Mouse (Mus musculus) intestine, embryonic 14.5 days (tissue): ENCODE data around the gene Wrap53. TPM values are rescaled to one million over a fixed set of nuclear protein-coding genes. Genes with fewer than 3 reads are reported as not detected.
"Not testable (repeated sequence)": the region's sequence is repeated elsewhere in the genome, so short reads cannot be mapped to it uniquely, and the experiment has no call there.

Source experiments
- ATAC-seq: fragments of 200-750 bp; cut with Nextera tagmentation; replicated peaks from 2 replicates; pipeline ENCODE4 v1.8.0; 2017; ENCODE audit warnings: low read depth, moderate number of reproducible peaks, moderate TSS enrichment, moderate library complexity; ENCODE audit not compliant: low FRiP score, low TSS enrichment
- DNase-seq: peaks from one replicate; pipeline ENCODE4 v3.0.0-alpha.2; 2018; ENCODE audit warnings: low spot score
- H3K27ac ChIP-seq: fragments of 300-500 bp; sonication (generic); 2 replicates; pipeline ENCODE4 v1.5.1; 2014; ENCODE audit warnings: low read depth, mild to moderate bottlenecking, control low read depth
- H3K27me3 ChIP-seq: fragments of 300-500 bp; sonication (generic); replicated peaks from 2 replicates; pipeline ENCODE4 v1.6.1; 2014; ENCODE audit warnings: low read length, control low read depth; ENCODE audit not compliant: control insufficient read depth, insufficient read depth
- H3K36me3 ChIP-seq: fragments of 300-500 bp; sonication (generic); 2 replicates; pipeline ENCODE4 v1.6.1; 2014; ENCODE audit warnings: low read length, control low read depth; ENCODE audit not compliant: control insufficient read depth, insufficient read depth
- H3K4me1 ChIP-seq: fragments of 300-500 bp; sonication (generic); replicated peaks from 2 replicates; pipeline ENCODE4 v1.6.1; 2014; ENCODE audit warnings: low read length, control low read depth, mixed read lengths; ENCODE audit not compliant: control insufficient read depth, insufficient read depth
- H3K4me2 ChIP-seq: fragments of 300-500 bp; sonication (generic); 2 replicates; pipeline ENCODE4 v1.6.1; 2014; ENCODE audit warnings: low read length
- H3K4me3 ChIP-seq: fragments of 300-500 bp; sonication (generic); 2 replicates; pipeline ENCODE4 v1.5.1; 2014; ENCODE audit warnings: low read depth, low read length, control low read depth, mixed read lengths
- H3K9ac ChIP-seq: fragments of 300-500 bp; sonication (generic); 2 replicates; pipeline ENCODE4 v1.6.1; 2014; ENCODE audit warnings: mild to moderate bottlenecking, low read length
- H3K9me3 ChIP-seq: fragments of 300-500 bp; sonication (generic); 2 replicates; pipeline ENCODE4 v1.6.1; 2016; ENCODE audit warnings: low read length, control low read depth; ENCODE audit not compliant: control insufficient read depth
- WGBS: fragments of 180-500 bp; shearing (Covaris S2); extraction: QIAGEN DNeasy Blood & Tissue Kit; methylation state at CpG from one replicate; pipeline ENCODE4 v1.1.7; 2014; 5-methylcytosine and 5-hydroxymethylcytosine counted together
- polyA plus RNA-seq: library from polyadenylated mRNA; unstranded; fragments of >200 nt; fragmentation: Nextera tagmentation; extraction: Ambion mirVana; gene quantifications from 2 replicates; pipeline ENCODE4 v1.2.1, GENCODE M21; 2014

Wrap53 gene
- polyA plus RNA-seq = 26.8 and 31.8 TPM in 2 replicates

GRCm38 (mm10) chr11:69580091-69580514, at the start of gene Wrap53, which contains the start of gene Trp53:
Gene Wrap53, minus strand, starts transcription at chr11:69580255.
Gene Trp53, plus strand, starts transcription at chr11:69580359.
- H3K4me1 ChIP-seq = peaks cover 21% of the 10 kb centered on the region
- H3K4me3 ChIP-seq = peak within 1 kb of the TSS; percentile 78
- H3K36me3 ChIP-seq = peaks cover 12% of the 10 kb centered on the region; the same call in 1 of the 2 replicates
- peak within 1 kb of the TSS; percentile 96 for H3K27ac ChIP-seq
- WGBS = 0% methylated on average over 13 of the region's 13 CpGs
- peak within 1 kb of the TSS; percentile 84 for H3K4me2 ChIP-seq
- H3K9me3 ChIP-seq = no peaks in the 10 kb centered on the region
- peak within 1 kb of the TSS; percentile 92 for H3K9ac ChIP-seq
- H3K27me3 ChIP-seq = no peaks in the 10 kb centered on the region
- peak; percentile 59 for ATAC-seq
- peak; percentile 88 for DNase-seq

- Histone ChIP-seq H3K4me3 (no peak overlapping the region), H3K9me3 (no peaks in the 10 kb centered on the region), H3K9ac (no peak overlapping the region), H3K4me1 (peaks cover 14% of the 10 kb centered on the region), H3K27me3 (no peaks in the 10 kb centered on the region), H3K27ac (no peak overlapping the region), H3K36me3 (no peaks in the 10 kb centered on the region), H3K4me2 (no peak overlapping the region)
- no peak for DNase-seq
- 81% methylated on average over 1 of the region's 1 CpGs for WGBS
- ATAC-seq = no peak
These were observed 49.7 kb upstream of the Wrap53 start for GRCm38 (mm10) chr11:69629802-69630201.

DNA sequence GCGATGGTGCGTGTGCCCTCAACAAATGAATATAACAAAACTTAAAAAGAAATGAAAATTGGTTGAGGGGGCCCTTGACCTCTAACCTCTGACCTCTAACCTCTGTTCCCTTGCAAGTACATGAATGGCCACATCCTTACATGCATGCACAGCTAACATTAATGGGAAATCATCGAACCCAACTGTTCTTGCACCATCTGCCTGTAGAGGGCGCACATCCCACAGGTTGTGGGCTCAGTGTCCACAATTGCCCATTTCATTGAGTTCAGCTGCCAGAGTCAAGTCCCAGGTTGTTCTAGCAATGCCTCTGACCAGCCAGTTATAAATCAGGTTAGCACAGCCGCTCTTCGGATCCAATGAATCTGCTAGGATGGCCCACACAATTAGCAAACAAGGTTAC, 48.2 kb upstream of the Wrap53 start:
- Histone ChIP-seq H3K36me3 (no peaks in the 10 kb centered on the region), H3K4me2 (no peak overlapping the region), H3K27me3 (no peaks in the 10 kb centered on the region), H3K9ac (no peak overlapping the region), H3K4me3 (no peak overlapping the region), H3K27ac (no peak overlapping the region), H3K4me1 (peaks cover 3% of the 10 kb centered on the region; the same call in 1 of the 2 replicates), H3K9me3 (no peaks in the 10 kb centered on the region)
- DNase-seq (peak; percentile 92), ATAC-seq (no peak)
- 36% methylated on average over 6 of the region's 6 CpGs for WGBS

- WGBS = 74% methylated on average over 2 of the region's 2 CpGs
- not testable (repeated sequence) for H3K4me3 ChIP-seq, ATAC-seq, H3K27me3 ChIP-seq, H3K27ac ChIP-seq, H3K4me1 ChIP-seq, H3K9me3 ChIP-seq, H3K9ac ChIP-seq, H3K4me2 ChIP-seq, DNase-seq, H3K36me3 ChIP-seq
These were observed 44.3 kb upstream of the Wrap53 start for GRCm38 (mm10) chr11:69624339-69624738.

DNA sequence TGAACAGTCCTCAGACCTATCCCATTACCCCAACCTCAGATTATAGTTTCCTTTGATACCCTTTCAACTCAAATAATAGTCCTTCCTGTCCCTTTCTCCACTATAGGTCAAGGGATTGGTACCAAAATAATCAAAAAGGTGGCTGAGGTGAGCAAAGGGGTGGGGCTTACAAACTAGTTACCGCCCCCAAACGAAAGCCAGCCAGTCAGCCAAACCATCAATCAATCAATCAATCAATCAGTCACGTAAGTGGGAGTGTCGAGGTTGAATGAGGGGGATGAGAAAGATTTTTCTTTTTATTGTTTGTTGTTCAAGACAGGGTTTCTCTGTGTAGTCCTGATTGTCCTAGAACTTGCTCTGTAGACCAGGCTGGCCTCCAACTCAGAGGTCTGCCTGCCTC, 43.0 kb upstream of the Wrap53 start:
- H3K4me1 ChIP-seq = peaks cover 9% of the 10 kb centered on the region
- no peak overlapping the region for H3K27ac ChIP-seq
- H3K4me3 ChIP-seq = 0 out of 2 replicates have a peak overlapping the region, but pooled peaks have one; percentile 44
- DNase-seq (no peak), ATAC-seq (no peak)
- peak overlapping the region; percentile 52 for H3K9ac ChIP-seq
- peak overlapping the region; percentile 73 for H3K4me2 ChIP-seq
- 68% methylated on average over 4 of the region's 4 CpGs for WGBS
- H3K36me3 ChIP-seq = no peaks in the 10 kb centered on the region
- H3K9me3 ChIP-seq = no peaks in the 10 kb centered on the region
- no peaks in the 10 kb centered on the region for H3K27me3 ChIP-seq

DNA sequence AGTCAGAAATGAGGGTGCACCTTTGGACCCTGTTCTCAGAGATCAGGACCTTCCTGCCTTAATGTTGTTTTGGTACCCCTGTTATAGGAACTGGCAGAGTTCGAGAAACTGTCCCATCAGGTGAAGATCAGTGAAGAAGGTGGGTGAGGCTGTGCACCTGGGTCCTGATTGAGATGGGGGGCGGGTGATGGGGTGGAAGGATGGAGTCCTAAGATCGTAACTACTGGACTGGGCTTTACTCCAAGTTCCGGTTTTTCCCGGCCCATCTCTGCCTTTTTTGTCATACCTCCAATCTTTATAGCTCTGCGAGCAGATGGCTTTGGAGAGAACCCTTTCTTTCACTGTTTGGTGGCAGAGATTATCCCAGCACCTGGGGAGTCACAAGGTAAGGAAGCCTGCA, 42.4 kb upstream of the Wrap53 start:
- Histone ChIP-seq H3K9ac (peak overlapping the region; percentile 52), H3K9me3 (no peaks in the 10 kb centered on the region), H3K4me3 (peak overlapping the region; percentile 44), H3K4me1 (peaks cover 9% of the 10 kb centered on the region), H3K27ac (peak overlapping the region; percentile 34), H3K27me3 (no peaks in the 10 kb centered on the region), H3K4me2 (peak overlapping the region; percentile 73), H3K36me3 (no peaks in the 10 kb centered on the region)
- DNase-seq (no peak), ATAC-seq (peak; percentile 48; the same call in 1 of the 2 replicates)
- 26% methylated on average over 6 of the region's 6 CpGs for WGBS

- DNase-seq = peak; percentile 82
- peak within 1 kb of the TSS; percentile 44 for H3K4me3 ChIP-seq
These were observed 41.7 kb upstream of the Wrap53 start, which contains the start of gene Sat2 for GRCm38 (mm10) chr11:69621571-69622268. Gene Sat2, plus strand, starts transcription at chr11:69622024.

GRCm38 (mm10) chr11:69620394-69621081, 40.5 kb upstream of the Wrap53 start:
- ATAC-seq (no peak), DNase-seq (no peak)
- Histone ChIP-seq H3K27me3 (no peaks in the 10 kb centered on the region), H3K4me2 (no peak overlapping the region), H3K4me3 (no peak overlapping the region), H3K36me3 (no peaks in the 10 kb centered on the region), H3K9ac (no peak overlapping the region), H3K9me3 (no peaks in the 10 kb centered on the region), H3K4me1 (peaks cover 9% of the 10 kb centered on the region), H3K27ac (no peak overlapping the region)
- 74% methylated on average over 7 of the region's 7 CpGs for WGBS

More at GRCm38 (mm10) chr11:69621571-69622268, 41.7 kb upstream of the Wrap53 start, which contains the start of gene Sat2:
- peak; percentile 82 for ATAC-seq
- Histone ChIP-seq H3K9me3 (no peaks in the 10 kb centered on the region), H3K4me2 (peak within 1 kb of the TSS; percentile 73), H3K4me1 (peaks cover 9% of the 10 kb centered on the region), H3K9ac (peak within 1 kb of the TSS; percentile 52), H3K27me3 (no peaks in the 10 kb centered on the region), H3K27ac (peak within 1 kb of the TSS; percentile 34), H3K36me3 (no peaks in the 10 kb centered on the region)
- 1% methylated on average over 20 of the region's 20 CpGs for WGBS
